Mouse (Mus musculus) 3134 (cell line): ENCODE data around the gene Pex10.

Source experiments
- DNase-seq: peaks from one replicate; pipeline ENCODE4 v3.0.0-alpha.2; 2011; ENCODE audit warnings: low spot score; ENCODE audit not compliant: insufficient read length; ENCODE audit errors: extremely low read depth

Gene Pex10

GRCm38 (mm10) chr4:155090688-155091449 lies 24.1 kb downstream of the Pex10 start:
- DNase-seq: no peak

- DNase-seq: no peak
Observed at GRCm38 (mm10) chr4:155092718-155093430, 26.1 kb downstream of the Pex10 start.

- no peak for DNase-seq
Observed at GRCm38 (mm10) chr4:155093431-155094149, 26.8 kb downstream of the Pex10 start.

GRCm38 (mm10) chr4:155094565-155094964 lies 27.7 kb downstream of the Pex10 start:
- no peak for DNase-seq

GRCm38 (mm10) chr4:155095238-155095900 lies 28.6 kb downstream of the Pex10 start:
- DNase-seq: peak; percentile 60

GRCm38 (mm10) chr4:155095967-155096366 lies 29.2 kb downstream of the Pex10 start:
- no peak for DNase-seq

- no peak for DNase-seq
Observed at GRCm38 (mm10) chr4:155097452-155097851, 30.6 kb downstream of the Pex10 start.

- DNase-seq: no peak
Observed at GRCm38 (mm10) chr4:155098572-155098971, 31.8 kb downstream of the Pex10 start.

- DNase-seq: no peak
Observed at GRCm38 (mm10) chr4:155107886-155108285, 41.1 kb downstream of the Pex10 start.

- DNase-seq: no peak
Observed at GRCm38 (mm10) chr4:155109471-155109870, 42.7 kb downstream of the Pex10 start.

GRCm38 (mm10) chr4:155113766-155114410 lies 47.1 kb downstream of the Pex10 start:
- DNase-seq: no peak

- no peak for DNase-seq
Observed at GRCm38 (mm10) chr4:155116607-155117006, 49.8 kb downstream of the Pex10 start.

- DNase-seq: no peak
Observed at GRCm38 (mm10) chr4:155117396-155117978, 50.7 kb downstream of the Pex10 start.

GRCm38 (mm10) chr4:155118278-155118677 lies 51.5 kb downstream of the Pex10 start:
- no peak for DNase-seq

- no peak for DNase-seq
Observed at GRCm38 (mm10) chr4:155120038-155120437, 53.2 kb downstream of the Pex10 start.

GRCm38 (mm10) chr4:155120583-155120982 lies 53.8 kb downstream of the Pex10 start:
- DNase-seq: no peak

GRCm38 (mm10) chr4:155121222-155121621 lies 54.4 kb downstream of the Pex10 start:
- no peak for DNase-seq
